Mouse (Mus musculus) cerebellum, postnatal 10 days (tissue): ENCODE measurements around the gene Tlx2.

Experiments used
- DNase-seq, 2 experiments: peaks; one replicate each; pipeline ENCODE4 v3.0.0; 2021; ENCODE audit warnings: mixed read lengths in 2 of 2

Gene Tlx2

DNA sequence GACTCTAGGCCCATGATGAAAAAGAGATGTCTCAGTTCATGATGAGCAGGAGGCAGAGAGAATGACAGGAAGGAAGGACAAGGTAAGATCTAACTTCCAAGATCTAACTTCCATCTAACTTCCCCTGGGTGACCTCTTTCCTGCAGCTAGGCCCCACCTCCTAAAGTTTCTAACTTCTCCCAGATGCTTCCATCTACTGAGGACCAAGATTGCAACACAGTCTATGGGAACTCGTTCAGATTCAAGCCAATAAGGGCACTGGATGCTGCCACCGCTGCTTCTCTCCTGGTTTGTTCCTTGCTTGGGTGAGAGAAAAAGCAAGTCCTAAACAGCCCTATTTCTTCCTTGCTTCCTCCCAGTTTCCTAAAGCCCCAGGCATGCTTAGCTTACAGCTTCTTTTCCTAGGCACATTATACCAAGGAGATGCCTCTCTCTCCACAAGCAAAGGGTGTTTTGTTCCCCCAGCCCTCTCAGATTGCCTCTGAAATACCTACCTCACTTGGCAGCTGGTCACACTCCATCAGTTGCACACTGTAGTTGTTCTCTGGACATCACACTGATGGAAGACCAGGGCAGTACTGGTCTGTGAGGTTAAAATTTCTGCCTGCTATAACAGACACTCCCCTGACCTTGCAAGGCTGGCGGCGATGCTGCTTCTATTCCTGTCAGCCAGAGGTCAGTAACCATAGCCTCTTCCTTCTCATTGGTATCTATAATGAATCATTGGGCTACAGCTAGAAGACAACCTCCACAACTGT, 49.1 kb downstream of the Tlx2 start:
- DNase-seq, result no peak

DNA sequence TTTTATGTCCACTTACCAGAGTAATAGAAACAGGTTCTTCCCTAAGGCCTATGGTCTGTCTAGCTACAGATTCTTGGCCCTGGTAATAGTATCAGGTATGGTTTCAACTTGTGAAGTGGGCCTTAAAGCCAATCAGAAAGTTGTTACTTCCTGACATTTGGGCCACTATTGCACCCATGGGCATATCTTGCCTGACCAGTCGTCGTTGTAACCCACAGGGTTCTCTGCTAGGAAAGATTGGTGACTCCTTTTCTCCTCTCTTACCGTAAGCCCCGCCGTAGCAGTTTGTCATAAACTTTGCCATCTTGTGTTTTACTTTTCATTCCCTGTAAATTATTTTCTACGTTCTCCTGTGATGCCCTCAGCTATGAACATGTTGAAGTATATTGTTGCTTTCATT, 50.0 kb downstream of the Tlx2 start:
- no peak for DNase-seq

GRCm38 (mm10) chr6:83019044-83019443, 51.0 kb downstream of the Tlx2 start:
- no peak for DNase-seq
